Mouse (Mus musculus) megakaryocyte progenitor cell, adult 5-6 weeks (primary cell): ENCODE measurements around the gene 7530416G11Rik. TPM values are rescaled to one million over a fixed set of nuclear protein-coding genes. Genes with fewer than 3 reads are reported as not detected.

Experiments used
- ATAC-seq: replicated peaks from 2 replicates; pipeline ENCODE4 v1.8.0; 2016; ENCODE audit warnings: mild to moderate bottlenecking, moderate TSS enrichment, inconsistent platforms; ENCODE audit not compliant: poor library complexity
- total RNA-seq, 2 experiments: library from RNA; stranded (forward) in 1 of 2; stranded (reverse) in 1 of 2; fragments of 157-497, 149-512 nt in 1 of 2; fragments of 200-1000 nt in 1 of 2; gene quantifications; 2 replicates each; pipeline versions ENCODE4 v1.2.3 to v1.2.4; 2015 to 2017

7530416G11Rik gene
- total RNA-seq, 2 experiments from 2014 or later, result not detected

- ATAC-seq, result no peak
Measured at GRCm38 (mm10) chr15:85480630-85481029, 22.4 kb downstream of the 7530416G11Rik start.

GRCm38 (mm10) chr15:85479919-85480318 lies 23.1 kb downstream of the 7530416G11Rik start:
- no peak for ATAC-seq

DNA sequence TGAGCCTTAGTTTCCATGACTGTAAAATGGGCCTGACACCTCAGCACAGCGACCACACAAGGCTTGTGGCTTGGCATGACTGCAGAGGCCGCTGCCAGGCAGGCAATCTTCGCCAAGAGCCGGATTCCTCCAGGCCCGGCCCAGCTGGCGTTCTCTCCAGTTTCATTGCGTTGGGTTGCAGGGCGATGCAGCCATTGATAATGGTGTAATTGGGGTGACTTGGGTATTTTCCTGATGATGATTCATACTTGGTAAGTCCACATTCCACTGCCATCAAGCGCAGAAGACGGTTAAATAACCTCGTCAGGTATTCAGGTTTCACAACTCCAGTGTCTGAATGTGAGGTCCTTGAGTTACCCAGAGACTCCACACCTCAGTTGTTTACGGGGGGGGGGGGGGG lies 23.7 kb downstream of the 7530416G11Rik start:
- ATAC-seq, result no peak

- ATAC-seq, result peak; percentile 94
Measured at GRCm38 (mm10) chr15:85477584-85477983, 25.4 kb downstream of the 7530416G11Rik start.

DNA sequence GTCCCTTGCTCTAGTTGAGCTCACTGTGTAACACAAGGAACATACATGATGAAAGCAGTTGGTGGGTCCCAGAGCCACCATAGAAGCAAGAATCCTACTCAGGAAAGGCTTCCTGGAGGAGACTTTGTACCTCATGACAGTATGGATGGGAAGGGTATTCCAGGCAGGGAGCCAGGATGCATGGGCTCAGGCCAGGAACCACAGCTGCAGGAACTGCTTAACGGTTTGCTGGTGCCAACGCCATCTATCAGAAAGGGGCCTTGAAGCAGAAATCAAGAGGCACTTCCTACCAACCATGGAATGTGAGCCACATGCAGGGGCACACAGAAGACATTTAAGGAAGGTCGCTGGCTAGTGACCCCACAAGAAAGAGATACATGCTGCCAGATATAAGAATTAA lies 28.3 kb downstream of the 7530416G11Rik start:
- no peak for ATAC-seq

GRCm38 (mm10) chr15:85469401-85469800 lies 33.6 kb downstream of the 7530416G11Rik start:
- ATAC-seq, result no peak

DNA sequence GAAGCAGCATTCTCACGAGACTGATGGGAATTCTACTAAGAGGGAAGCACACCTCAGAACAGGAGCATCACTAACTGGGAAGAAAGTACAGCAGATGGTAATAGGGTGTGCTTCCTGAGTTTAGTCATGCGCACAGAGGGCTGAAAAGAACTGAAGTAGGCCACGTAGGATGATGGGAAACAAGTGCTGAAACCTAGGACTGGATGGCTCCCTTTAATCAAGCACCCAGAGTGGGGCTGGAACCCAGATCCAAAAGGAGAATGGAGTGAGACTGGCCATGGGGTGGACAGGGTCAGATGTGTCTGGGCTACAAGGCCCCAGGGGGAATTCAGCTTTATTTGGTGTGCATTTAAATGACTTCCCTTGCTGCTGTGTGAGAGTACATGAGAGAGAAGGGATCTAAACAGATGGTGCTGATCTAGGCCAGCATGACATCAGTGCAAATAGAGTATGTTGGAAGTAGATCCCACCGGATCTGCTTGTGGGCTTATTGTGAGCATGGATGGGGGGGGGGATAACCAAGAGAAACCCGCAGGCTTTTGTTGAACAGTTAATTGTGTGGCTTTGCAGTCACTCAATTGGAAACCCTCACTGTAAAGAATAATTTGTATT lies 36.5 kb downstream of the 7530416G11Rik start:
- ATAC-seq, result no peak

GRCm38 (mm10) chr15:85464823-85465565 lies 38.0 kb downstream of the 7530416G11Rik start:
- ATAC-seq, result no peak

DNA sequence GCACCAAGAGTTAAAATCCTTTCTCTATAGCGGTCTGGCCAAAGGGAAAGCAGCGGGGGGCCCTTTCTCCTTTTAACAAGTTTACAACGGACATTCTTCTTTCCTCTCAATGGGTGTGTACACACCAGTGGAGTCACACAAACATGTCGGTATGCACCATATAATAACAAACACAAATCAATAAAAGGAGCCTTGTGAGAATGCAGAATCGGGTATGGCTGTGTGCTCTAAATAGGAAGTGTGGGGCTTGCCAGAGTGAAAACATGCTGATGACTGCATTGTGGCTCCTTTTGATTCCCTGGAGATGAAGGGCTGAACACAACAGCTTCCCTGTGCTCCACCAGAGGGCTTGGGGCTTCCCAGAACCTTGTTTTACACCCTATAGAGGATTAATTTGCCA lies 38.8 kb downstream of the 7530416G11Rik start:
- ATAC-seq, result no peak

DNA sequence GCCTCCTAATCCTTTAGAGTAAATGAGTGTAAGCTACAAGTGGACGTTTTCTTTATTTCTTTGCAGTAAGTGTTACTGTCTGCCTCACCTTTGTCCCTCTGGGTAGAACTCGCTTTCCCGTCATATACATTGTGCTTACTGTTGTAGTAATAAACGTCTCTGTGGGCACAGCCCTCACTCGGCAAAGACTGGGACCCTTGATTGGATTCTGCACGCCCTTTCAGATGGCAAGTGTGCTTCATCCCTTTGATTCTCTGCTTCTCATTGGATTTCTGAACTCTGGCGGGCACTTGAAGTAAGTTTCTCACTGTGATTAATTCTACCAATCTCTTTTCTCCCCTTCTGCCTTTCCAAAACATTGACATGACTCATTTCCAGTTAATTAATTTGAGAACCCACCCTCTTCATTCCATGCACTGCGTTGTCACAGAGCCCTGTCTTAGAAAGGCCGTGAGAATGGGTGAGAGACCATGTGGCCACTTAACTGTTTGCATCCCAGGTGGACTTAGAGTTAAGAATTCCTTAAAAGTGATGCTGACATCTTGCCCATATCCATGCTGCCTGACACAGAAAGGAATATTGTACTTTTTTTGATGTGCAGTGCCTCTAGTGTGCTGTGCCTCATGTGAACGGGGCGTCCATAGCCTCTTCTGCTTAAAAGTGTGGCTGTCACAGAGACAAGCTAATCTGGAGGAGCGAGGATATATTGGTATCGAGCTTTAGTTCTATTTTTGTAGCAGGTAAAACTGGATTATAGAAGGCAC lies 39.8 kb downstream of the 7530416G11Rik start:
- ATAC-seq, result no peak

DNA sequence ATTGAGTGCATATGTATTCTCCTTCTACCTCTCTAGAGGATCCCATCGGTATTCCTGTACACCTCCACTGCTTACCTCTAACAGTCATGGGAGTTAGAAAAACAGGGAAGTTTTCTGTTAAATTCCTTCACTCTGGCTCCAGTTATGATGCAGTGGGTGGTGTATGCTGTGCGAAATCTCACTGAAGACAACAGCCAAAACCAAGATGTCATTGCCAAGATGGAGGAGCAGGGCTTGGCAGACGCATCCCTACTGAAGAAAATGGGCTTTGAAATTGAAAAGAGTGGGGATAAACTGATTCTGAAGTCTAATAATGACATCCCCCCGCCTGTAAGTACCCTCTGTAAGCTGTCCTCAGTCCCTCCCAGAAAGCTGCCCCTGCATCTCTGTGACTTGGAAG lies 40.9 kb downstream of the 7530416G11Rik start:
- ATAC-seq, result no peak

DNA sequence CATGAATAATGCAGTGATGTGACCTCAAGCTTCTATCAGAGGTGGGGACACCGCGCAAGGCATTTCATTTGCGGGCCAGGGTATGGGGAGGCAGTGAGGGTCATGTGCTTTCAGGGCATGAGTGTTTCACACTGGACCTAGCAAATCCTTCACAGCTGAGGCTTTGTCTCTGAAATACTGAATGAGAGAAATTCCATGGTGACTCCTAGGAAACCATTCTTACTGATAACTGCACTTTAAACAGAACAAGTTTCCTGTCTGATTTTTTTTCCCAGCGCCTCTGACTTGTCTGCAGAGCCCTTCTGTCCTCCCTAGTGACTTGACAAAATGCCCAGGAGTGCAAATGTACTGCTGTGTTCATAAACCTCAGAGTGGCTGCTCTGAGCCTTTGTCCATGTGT lies 41.5 kb downstream of the 7530416G11Rik start:
- no peak for ATAC-seq

DNA sequence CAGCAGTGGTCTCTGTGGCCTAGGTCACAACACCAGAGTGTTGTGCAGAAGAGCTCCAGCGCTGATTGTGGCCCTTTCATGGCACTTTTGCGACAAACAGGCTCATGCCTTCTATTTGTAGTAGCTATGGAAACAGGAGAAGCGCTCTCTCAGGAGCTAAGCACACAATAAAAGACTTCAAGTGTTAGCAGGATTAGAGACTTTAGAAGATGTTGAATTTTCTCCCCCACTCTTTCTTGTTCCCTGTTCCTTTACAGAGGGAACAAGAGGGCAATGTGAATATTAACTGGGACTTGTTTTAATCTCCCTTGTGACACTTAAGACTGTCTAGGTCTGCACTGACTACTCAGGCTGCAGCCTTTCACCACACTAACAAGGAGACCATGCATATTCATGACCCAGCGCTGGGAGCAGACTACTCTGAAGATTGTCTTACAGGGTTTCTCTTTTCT lies 44.4 kb downstream of the 7530416G11Rik start:
- ATAC-seq, result no peak

- no peak for ATAC-seq
Measured at GRCm38 (mm10) chr15:85457838-85458237, 45.2 kb downstream of the 7530416G11Rik start.

DNA sequence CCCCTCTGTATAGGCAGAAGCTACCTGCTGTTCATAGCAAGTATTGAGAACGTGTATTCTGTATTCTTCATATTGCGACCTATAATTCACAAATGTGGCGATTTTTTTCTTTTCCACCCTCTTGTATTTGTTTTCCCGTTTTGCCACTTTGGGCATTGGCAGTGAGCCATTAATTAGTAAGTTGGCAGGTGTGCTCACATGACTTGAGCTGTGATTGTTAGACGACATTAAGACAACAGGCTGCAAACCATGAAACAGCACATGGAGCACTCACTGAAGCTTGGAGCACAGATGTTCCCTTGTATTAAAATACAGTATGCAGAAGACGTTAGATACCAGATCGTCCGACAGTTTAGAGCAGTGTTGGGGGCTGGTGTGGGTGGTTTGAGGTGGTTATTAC lies 46.1 kb downstream of the 7530416G11Rik start:
- ATAC-seq, result no peak

- ATAC-seq, result no peak
Measured at GRCm38 (mm10) chr15:85446652-85447051, 56.4 kb downstream of the 7530416G11Rik start.

Other genes starting within 250 kb of the 7530416G11Rik start
- gene Atxn10, start 167.0 kb downstream of the 7530416G11Rik start, total RNA-seq (2015), result 148 and 163 TPM in 2 replicates
- 73.1 and 89.4 TPM in 2 replicates for gene Atxn10, start 167.0 kb downstream of the 7530416G11Rik start, total RNA-seq (2017)
- not detected in 2 replicates for gene Wnt7b, start 79.2 kb upstream of the 7530416G11Rik start, total RNA-seq (2015)
- not detected in 2 replicates for gene Wnt7b, start 79.2 kb upstream of the 7530416G11Rik start, total RNA-seq (2017)
- not detected in 2 replicates for gene Ppara, start 231.8 kb upstream of the 7530416G11Rik start, total RNA-seq (2015)
- not detected in 2 replicates for gene Ppara, start 231.8 kb upstream of the 7530416G11Rik start, total RNA-seq (2017)